Mouse (Mus musculus) liver, embryonic 14.5 days (tissue): Measurements from ENCODE around the gene Rcn1. TPM values are rescaled to one million over a fixed set of nuclear protein-coding genes. Genes with fewer than 3 reads are reported as not detected.

Experiments
- ATAC-seq: fragments of 200-750 bp; cut with Nextera tagmentation; 2 replicates; pipeline ENCODE4 v1.8.0; 2017; ENCODE audit warnings: moderate number of reproducible peaks, mild to moderate bottlenecking, moderate library complexity; ENCODE audit not compliant: insufficient read depth
- DNase-seq, 3 experiments: peaks; one replicate each; pipeline ENCODE4 v3.0.0-alpha.2; 2012 to 2013; ENCODE audit warnings: low read depth in 3 of 3, low spot score in 3 of 3
- H3K27ac ChIP-seq: fragments of 300-500 bp; sonication (generic); 2 replicates; pipeline ENCODE4 v1.5.1; 2014; ENCODE audit warnings: moderate library complexity, mild to moderate bottlenecking, control low read depth, inconsistent platforms
- H3K27me3 ChIP-seq: fragments of 300-500 bp; sonication (generic); 2 replicates; pipeline ENCODE4 v1.6.1; 2014; ENCODE audit warnings: mild to moderate bottlenecking, low read length, moderate library complexity; ENCODE audit not compliant: control insufficient read depth, insufficient read depth
- H3K36me3 ChIP-seq: fragments of 300-500 bp; sonication (generic); replicated peaks from 2 replicates; pipeline ENCODE4 v1.6.1; 2014; ENCODE audit warnings: low read depth; ENCODE audit not compliant: control insufficient read depth, insufficient read depth
- H3K4me1 ChIP-seq, 2 experiments: fragments of 200-500 bp in 1 of 2; fragments of 300-500 bp in 1 of 2; sonication (generic) in 1 of 2; replicated peaks; 2 replicates each; pipeline ENCODE4 v1.6.1; 2012 to 2014; ENCODE audit warnings: antibody characterized with exemption in 1 of 2, inconsistent platforms in 1 of 2, low read length in 1 of 2; ENCODE audit not compliant: control insufficient read depth in 2 of 2, insufficient read depth in 2 of 2
- H3K4me2 ChIP-seq: fragments of 300-500 bp; sonication (generic); 2 replicates; pipeline ENCODE4 v1.6.1; 2014; ENCODE audit warnings: low read depth, mild to moderate bottlenecking, control low read depth, moderate library complexity
- H3K4me3 ChIP-seq, 2 experiments: fragments of 200-500 bp in 1 of 2; fragments of 300-500 bp in 1 of 2; sonication (generic) in 1 of 2; 2 replicates each; pipeline ENCODE4 v1.5.1; 2012 to 2014; ENCODE audit warnings: low read depth in 2 of 2, low read length in 2 of 2, mild to moderate bottlenecking in 2 of 2, control low read depth in 1 of 2, inconsistent platforms in 1 of 2, moderate library complexity in 1 of 2; ENCODE audit not compliant: insufficient read depth in 1 of 2
- H3K9ac ChIP-seq: fragments of 300-500 bp; sonication (generic); replicated peaks from 2 replicates; pipeline ENCODE4 v1.6.1; 2014; ENCODE audit warnings: mild to moderate bottlenecking, control low read depth, moderate library complexity
- H3K9me3 ChIP-seq: fragments of 300-500 bp; sonication (generic); 2 replicates; pipeline ENCODE4 v1.6.1; 2016; ENCODE audit warnings: low read length, mixed read lengths; ENCODE audit not compliant: control insufficient read depth
- CTCF ChIP-seq: IDR thresholded peaks from 2 replicates; pipeline ENCODE4 v1.5.1; 2016; ENCODE audit warnings: antibody characterized with exemption, low read depth, control low read depth
- EP300 ChIP-seq: IDR thresholded peaks from 2 replicates; pipeline ENCODE4 v1.6.1; 2016; ENCODE audit warnings: antibody characterized with exemption, low read depth
- WGBS: fragments of 180-500 bp; shearing (Covaris S2); extraction: QIAGEN DNeasy Blood & Tissue Kit; methylation state at CpG from one replicate; pipeline ENCODE4 v1.1.7; 2014; ENCODE audit not compliant: insufficient replicate concordance; 5-methylcytosine and 5-hydroxymethylcytosine counted together
- polyA plus RNA-seq, 2 experiments: library from polyadenylated mRNA; depleted of rRNA in 1 of 2; stranded (reverse) in 1 of 2; unstranded in 1 of 2; fragments of >200 nt; fragmentation: Nextera tagmentation in 1 of 2; extraction: Ambion mirVana in 1 of 2; gene quantifications; 2 replicates each; pipeline versions ENCODE4 v1.2.1 to v1.2.3; 2012 to 2014

The Rcn1 gene
- polyA plus RNA-seq, 2 experiments: 9.3 to 14.4 TPM

DNA sequence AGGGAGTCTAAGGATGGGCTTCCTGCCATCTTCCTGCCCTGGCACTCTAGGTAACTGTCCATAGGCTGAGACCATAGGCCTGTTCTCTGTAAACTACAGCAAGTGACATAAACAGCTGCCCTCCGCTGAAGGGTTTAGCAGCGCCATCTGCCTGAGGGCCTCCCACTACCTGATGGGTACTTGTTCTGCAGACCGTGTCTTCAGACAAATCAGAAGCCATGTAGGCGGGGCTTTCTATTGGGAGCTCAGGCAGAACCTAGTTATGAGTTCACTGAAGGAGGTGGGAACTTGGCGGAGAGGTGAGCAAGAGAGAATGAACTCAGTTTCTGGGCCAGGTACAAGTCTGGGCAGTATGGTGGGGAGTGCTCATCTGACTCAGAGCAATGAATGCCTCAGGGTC lies 26.4 kb downstream of the Rcn1 start:
- ATAC-seq: no peak

DNA sequence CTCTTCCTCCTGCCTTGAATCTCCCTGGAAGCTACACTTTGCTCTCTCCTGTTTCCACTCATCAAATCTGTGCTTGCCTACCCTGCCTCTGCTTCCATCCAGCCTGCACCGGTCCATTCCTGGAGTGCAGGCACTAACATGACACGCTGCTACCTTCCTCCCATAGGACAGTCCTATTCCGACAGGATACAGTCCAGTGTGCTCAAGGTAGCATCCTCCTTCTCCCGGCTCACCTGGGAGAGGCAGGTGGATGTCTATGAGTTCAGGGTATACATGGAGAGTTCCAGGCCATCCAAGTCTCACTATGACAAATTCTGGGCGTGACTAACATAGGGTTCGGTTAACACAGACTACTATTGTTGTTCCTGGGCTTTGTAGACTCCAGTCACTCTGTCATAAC lies 27.0 kb downstream of the Rcn1 start:
- H3K4me2 ChIP-seq: no peak overlapping the region
- peaks cover 3% of the 10 kb centered on the region; the same call in 1 of the 2 replicates for H3K27me3 ChIP-seq
- 69% methylated on average over 6 of the region's 6 CpGs for WGBS
- no peak for ATAC-seq
- no peaks in the 10 kb centered on the region for H3K4me1 ChIP-seq
- H3K27ac ChIP-seq: no peak overlapping the region
- TF ChIP-seq EP300: no peak
- no peak for TF ChIP-seq CTCF
- H3K36me3 ChIP-seq: no peaks in the 10 kb centered on the region
- no peak for DNase-seq
- H3K9ac ChIP-seq: no peak overlapping the region
- H3K9me3 ChIP-seq: no peaks in the 10 kb centered on the region
- H3K4me3 ChIP-seq: no peak overlapping the region

More for the DNA sequence above, 26.4 kb downstream of the Rcn1 start:
- Histone ChIP-seq H3K4me2 (no peak overlapping the region), H3K4me1 (no peaks in the 10 kb centered on the region), H3K27ac (no peak overlapping the region), H3K9me3 (no peaks in the 10 kb centered on the region), H3K9ac (no peak overlapping the region), H3K4me3 (no peak overlapping the region), H3K36me3 (no peaks in the 10 kb centered on the region), H3K27me3 (peaks cover 3% of the 10 kb centered on the region; the same call in 1 of the 2 replicates)
- WGBS: 61% methylated on average over 5 of the region's 5 CpGs
- no peak for DNase-seq
- TF ChIP-seq CTCF (no peak), EP300 (no peak)

GRCm38 (mm10) chr2:105370698-105371097 lies 28.4 kb downstream of the Rcn1 start:
- H3K36me3 ChIP-seq: no peaks in the 10 kb centered on the region
- ATAC-seq (no peak), DNase-seq (no peak)
- peaks cover 3% of the 10 kb centered on the region; the same call in 1 of the 2 replicates for H3K27me3 ChIP-seq
- WGBS: 39% methylated on average over 14 of the region's 14 CpGs
- H3K4me2 ChIP-seq: no peak overlapping the region
- no peaks in the 10 kb centered on the region for H3K9me3 ChIP-seq
- no peak overlapping the region for H3K9ac ChIP-seq
- H3K4me1 ChIP-seq: no peaks in the 10 kb centered on the region
- TF ChIP-seq EP300 (no peak), CTCF (no peak)
- H3K4me3 ChIP-seq: no peak overlapping the region
- no peak overlapping the region for H3K27ac ChIP-seq

DNA sequence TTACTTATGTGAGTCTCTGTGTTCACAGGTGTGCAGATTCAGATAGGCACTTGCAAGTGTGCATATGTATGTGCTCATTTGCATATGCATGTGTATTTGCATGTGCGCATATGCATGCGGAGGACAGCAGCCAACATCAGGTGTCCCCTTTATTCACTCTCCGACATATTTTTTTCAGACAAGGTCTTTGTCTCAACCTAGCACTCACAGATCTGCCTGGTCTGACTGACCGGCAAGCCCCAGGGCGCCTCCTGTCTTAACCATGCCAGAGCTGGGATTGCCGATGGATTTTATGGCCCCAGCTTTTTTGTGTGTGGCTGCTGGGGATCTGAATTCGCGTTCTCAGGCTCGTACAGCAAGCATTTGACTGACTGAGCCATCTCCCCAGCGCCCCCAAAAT lies 28.9 kb downstream of the Rcn1 start:
- ATAC-seq: no peak
- Histone ChIP-seq H3K36me3 (no peaks in the 10 kb centered on the region), H3K9ac (no peak overlapping the region), H3K4me2 (no peak overlapping the region), H3K27me3 (peaks cover 3% of the 10 kb centered on the region; the same call in 1 of the 2 replicates), H3K27ac (no peak overlapping the region), H3K4me3 (no peak overlapping the region), H3K9me3 (no peaks in the 10 kb centered on the region), H3K4me1 (no peaks in the 10 kb centered on the region)
- TF ChIP-seq EP300: no peak
- no peak for TF ChIP-seq CTCF
- 26% methylated on average over 10 of the region's 10 CpGs for WGBS
- DNase-seq: no peak

DNA sequence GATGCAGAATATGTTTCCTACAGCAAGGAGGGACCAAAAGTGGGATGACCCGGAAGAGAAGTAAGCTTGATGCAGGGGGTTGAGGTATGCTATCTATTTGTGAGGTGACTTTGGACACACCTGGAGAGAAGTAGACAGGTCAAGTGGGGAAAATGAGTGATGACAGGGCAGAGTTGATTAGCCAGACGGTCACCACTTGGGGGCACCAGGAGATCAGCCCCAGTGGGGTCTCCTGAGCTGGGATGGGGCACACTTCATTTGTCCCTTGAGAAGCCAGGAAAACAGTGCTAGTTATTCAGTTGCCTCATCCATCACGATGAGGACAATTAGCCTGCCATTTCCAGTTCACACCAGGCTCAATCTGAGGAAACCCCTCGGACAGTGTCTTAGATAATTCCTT lies 31.5 kb downstream of the Rcn1 start:
- 24% methylated on average over 4 of the region's 4 CpGs for WGBS

More for the DNA sequence above, 31.5 kb downstream of the Rcn1 start:
- Histone ChIP-seq H3K9me3 (no peaks in the 10 kb centered on the region), H3K27me3 (peaks cover 3% of the 10 kb centered on the region; the same call in 1 of the 2 replicates), H3K4me1 (no peaks in the 10 kb centered on the region), H3K36me3 (no peaks in the 10 kb centered on the region), H3K4me3 (no peak overlapping the region), H3K27ac (no peak overlapping the region), H3K9ac (no peak overlapping the region), H3K4me2 (no peak overlapping the region)
- DNase-seq (no peak), ATAC-seq (no peak)
- TF ChIP-seq CTCF: peak; percentile 51
- no peak for TF ChIP-seq EP300
